Mouse (Mus musculus) spleen, adult 2 months (tissue): ENCODE data around the gene Kif22.

Experiments
- CTCF ChIP-seq: fragments of 200-500 bp; IDR thresholded peaks from 2 replicates; pipeline ENCODE4 v1.5.1; 2011; ENCODE audit warnings: mild to moderate bottlenecking, inconsistent platforms; ENCODE audit not compliant: insufficient read depth, insufficient read length, insufficient replicate concordance; ENCODE audit errors: extremely low read depth
- POLR2A ChIP-seq: fragments of 200-500 bp; IDR thresholded peaks from 2 replicates; pipeline ENCODE4 v1.6.1; 2011; ENCODE audit warnings: low read depth, low read length, inconsistent platforms

GRCm38 (mm10) chr7:127026984-127027726, 15.1 kb downstream of the Kif22 start, which contains the start of gene Maz:
- TF ChIP-seq CTCF (no peak), POLR2A (peak; percentile 80)
